Mouse (Mus musculus): Measurements from ENCODE around the gene Ankrd35. TPM values are rescaled to one million over a fixed set of nuclear protein-coding genes. Genes with fewer than 3 reads are reported as not detected.

Gene Ankrd35
- polyA plus RNA-seq, 1 experiment from 2014 or later, result 0.10 TPM

- WGBS, result 6% methylated on average over 42 of the region's 42 CpGs
Measured at GRCm38 (mm10) chr3:96707903-96708683, 38.2 kb downstream of the Ankrd35 start, which contains the start of gene Nudt17. TSS of gene Nudt17 (minus strand) at chr3:96708562.

DNA sequence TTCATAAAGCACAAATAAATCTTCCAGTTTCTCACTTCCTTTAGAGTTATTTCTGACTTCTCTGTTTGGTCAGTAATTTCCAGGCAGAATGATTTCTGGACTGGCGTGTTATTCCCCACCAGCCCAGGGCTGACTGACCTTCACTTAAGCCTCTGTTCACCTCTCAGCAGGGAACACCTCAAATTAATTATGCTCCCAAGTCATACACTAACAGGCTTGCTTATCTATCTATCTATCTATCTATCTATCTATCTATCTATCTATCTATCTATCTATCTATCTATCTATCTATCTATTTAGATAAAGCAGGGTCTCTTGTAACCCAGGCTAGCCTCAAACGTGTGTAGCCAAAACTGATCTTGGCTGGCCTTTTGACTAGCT lies 38.7 kb downstream of the Ankrd35 start:
- H3K4me3 ChIP-seq (ENCODE audit: low read depth, low read length), result no peak overlapping the region
- no peaks in the 10 kb centered on the region for H3K4me1 ChIP-seq (ENCODE audit: control insufficient read depth, insufficient read depth, low read length)
- H3K36me3 ChIP-seq (ENCODE audit: control insufficient read depth, insufficient read depth, low read length), result peaks cover 17% of the 10 kb centered on the region
- H3K9ac ChIP-seq (ENCODE audit: low read length), result no peak overlapping the region
- H3K27me3 ChIP-seq (ENCODE audit: control insufficient read depth, insufficient read depth, low read length), result no peaks in the 10 kb centered on the region; the same call in 1 of the 2 replicates
- H3K9me3 ChIP-seq (ENCODE audit: control insufficient read depth, low read length), result no peaks in the 10 kb centered on the region
- H3K4me2 ChIP-seq, result no peak overlapping the region; the same call in 1 of the 2 replicates
- DNase-seq (ENCODE audit: low spot score, missing footprints), result no peak
- no peak overlapping the region for H3K27ac ChIP-seq (ENCODE audit: low read depth, low read length)
- 51% methylated on average over 2 of the region's 2 CpGs for WGBS
- ATAC-seq (ENCODE audit: low FRiP score), result peak; percentile 41

More at GRCm38 (mm10) chr3:96707903-96708683, 38.2 kb downstream of the Ankrd35 start, which contains the start of gene Nudt17:
- H3K4me3 ChIP-seq (ENCODE audit: low read depth, low read length), result peak within 1 kb of the TSS; percentile 38
- peak within 1 kb of the TSS; percentile 71 for H3K4me2 ChIP-seq
- H3K36me3 ChIP-seq (ENCODE audit: control insufficient read depth, insufficient read depth, low read length), result peaks cover 16% of the 10 kb centered on the region; the same call in 1 of the 2 replicates
- DNase-seq (ENCODE audit: low spot score, missing footprints), result peak; percentile 99
- peak; percentile 88 for ATAC-seq (ENCODE audit: low FRiP score)
- H3K27ac ChIP-seq (ENCODE audit: low read depth, low read length), result no peak within 1 kb of the TSS
- H3K4me1 ChIP-seq (ENCODE audit: control insufficient read depth, insufficient read depth, low read length), result no peaks in the 10 kb centered on the region
- no peaks in the 10 kb centered on the region for H3K9me3 ChIP-seq (ENCODE audit: control insufficient read depth, low read length)
- no peaks in the 10 kb centered on the region; the same call in 1 of the 2 replicates for H3K27me3 ChIP-seq (ENCODE audit: control insufficient read depth, insufficient read depth, low read length)
- peak within 1 kb of the TSS; percentile 75 for H3K9ac ChIP-seq (ENCODE audit: low read length)

DNA sequence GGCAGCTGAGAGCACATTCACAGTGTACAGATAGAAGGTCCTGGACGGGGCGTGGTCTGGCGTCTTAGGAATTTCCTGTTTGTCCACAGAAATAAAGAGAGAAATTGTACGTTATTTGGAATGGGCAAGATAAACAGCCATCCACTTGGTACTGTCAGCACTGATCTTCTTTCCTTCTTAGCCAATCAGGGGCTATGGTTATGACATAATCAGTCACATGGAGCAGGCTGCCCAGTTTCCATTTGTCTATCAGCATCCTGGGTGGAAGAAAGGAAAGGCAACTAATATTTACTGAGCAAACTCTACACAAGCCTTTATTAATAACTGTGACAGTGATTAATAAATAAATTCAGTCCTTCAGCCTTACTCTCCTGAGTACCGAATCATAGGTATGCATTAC lies 44.4 kb downstream of the Ankrd35 start:
- WGBS, result 91% methylated on average over 5 of the region's 5 CpGs
- no peak overlapping the region for H3K4me2 ChIP-seq
- H3K27me3 ChIP-seq (ENCODE audit: control insufficient read depth, insufficient read depth, low read length), result no peaks in the 10 kb centered on the region
- no peak overlapping the region for H3K9ac ChIP-seq (ENCODE audit: low read length)
- no peak overlapping the region for H3K4me3 ChIP-seq (ENCODE audit: low read depth, low read length)
- H3K27ac ChIP-seq (ENCODE audit: low read depth, low read length), result no peak overlapping the region
- H3K4me1 ChIP-seq (ENCODE audit: control insufficient read depth, insufficient read depth, low read length), result no peaks in the 10 kb centered on the region
- ATAC-seq (ENCODE audit: low FRiP score) (no peak), DNase-seq (ENCODE audit: low spot score, missing footprints) (no peak)
- H3K36me3 ChIP-seq (ENCODE audit: control insufficient read depth, insufficient read depth, low read length), result peaks cover 21% of the 10 kb centered on the region
- no peaks in the 10 kb centered on the region for H3K9me3 ChIP-seq (ENCODE audit: control insufficient read depth, low read length)

DNA sequence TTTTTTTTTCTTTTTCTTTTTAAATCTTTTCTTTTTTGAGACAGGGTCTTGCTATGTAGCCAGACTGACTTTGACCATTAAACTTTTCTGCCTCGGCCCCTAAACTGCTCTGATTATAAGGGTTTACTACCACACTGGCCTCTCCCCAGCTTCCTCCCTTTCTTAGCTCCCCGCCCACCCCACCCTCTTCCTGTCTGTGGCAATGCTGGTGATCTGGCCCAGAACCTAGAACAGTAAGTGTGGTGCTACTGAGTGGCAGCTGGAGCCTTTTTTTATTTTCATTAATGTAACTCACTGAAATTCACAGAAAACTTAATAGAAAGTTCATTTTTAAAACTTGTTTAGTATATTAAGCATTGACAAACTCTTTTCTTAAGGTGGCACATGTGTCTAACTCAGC lies 45.9 kb downstream of the Ankrd35 start:
- Histone ChIP-seq H3K36me3 (ENCODE audit: control insufficient read depth, insufficient read depth, low read length) (peaks cover 21% of the 10 kb centered on the region), H3K9me3 (ENCODE audit: control insufficient read depth, low read length) (no peaks in the 10 kb centered on the region), H3K4me1 (ENCODE audit: control insufficient read depth, insufficient read depth, low read length) (no peaks in the 10 kb centered on the region), H3K4me2 (no peak overlapping the region), H3K4me3 (ENCODE audit: low read depth, low read length) (no peak overlapping the region), H3K27me3 (ENCODE audit: control insufficient read depth, insufficient read depth, low read length) (no peaks in the 10 kb centered on the region), H3K9ac (ENCODE audit: low read length) (no peak overlapping the region), H3K27ac (ENCODE audit: low read depth, low read length) (no peak overlapping the region)
- 80% methylated on average over 2 of the region's 2 CpGs for WGBS
- DNase-seq (ENCODE audit: low spot score, missing footprints), result no peak
- no peak for ATAC-seq (ENCODE audit: low FRiP score)

GRCm38 (mm10) chr3:96719173-96719572 lies 49.2 kb downstream of the Ankrd35 start:
- DNase-seq (ENCODE audit: low spot score, missing footprints) (peak; percentile 94), ATAC-seq (ENCODE audit: low FRiP score) (no peak)
- Histone ChIP-seq H3K27ac (ENCODE audit: low read depth, low read length) (no peak overlapping the region), H3K27me3 (ENCODE audit: control insufficient read depth, insufficient read depth, low read length) (no peaks in the 10 kb centered on the region), H3K9ac (ENCODE audit: low read length) (no peak overlapping the region), H3K9me3 (ENCODE audit: control insufficient read depth, low read length) (no peaks in the 10 kb centered on the region), H3K4me1 (ENCODE audit: control insufficient read depth, insufficient read depth, low read length) (no peaks in the 10 kb centered on the region), H3K36me3 (ENCODE audit: control insufficient read depth, insufficient read depth, low read length) (peaks cover 2% of the 10 kb centered on the region; the same call in 1 of the 2 replicates), H3K4me2 (no peak overlapping the region), H3K4me3 (ENCODE audit: low read depth, low read length) (no peak overlapping the region)
- 40% methylated on average over 14 of the region's 14 CpGs for WGBS

DNA sequence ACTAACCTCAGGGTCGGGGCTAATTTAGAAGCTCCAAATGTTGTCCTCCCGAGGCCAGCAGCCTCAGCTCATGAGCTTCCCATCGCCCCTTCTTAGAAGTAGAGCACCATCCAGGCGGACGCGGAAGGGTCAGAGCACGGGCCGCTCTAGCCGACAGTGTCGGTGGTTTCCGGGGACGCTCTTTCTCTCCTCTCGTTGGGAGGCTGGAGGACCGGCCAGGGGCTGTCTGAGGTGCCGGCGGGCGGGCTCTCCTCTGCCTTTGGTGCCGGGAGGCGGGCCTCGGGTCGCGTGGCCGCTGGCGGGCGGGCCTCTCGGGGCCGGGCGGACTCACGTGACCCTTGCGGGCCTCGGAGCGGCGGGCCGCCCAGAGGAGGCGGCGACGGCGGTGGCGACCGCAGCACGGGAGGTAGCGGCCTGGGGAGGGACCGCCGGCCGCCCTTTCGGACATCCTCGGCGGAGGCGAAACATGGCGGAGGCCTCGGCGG lies 57.5 kb downstream of the Ankrd35 start, which contains the start of the genes Polr3c and Rnf115:
Polr3c (minus strand) TSS at position 286 of the 485 bp plus-strand sequence.
Rnf115 (plus strand) TSS at position 322 of the 485 bp plus-strand sequence.
- Histone ChIP-seq H3K4me2 (peak within 1 kb of the TSS; percentile 73), H3K9me3 (ENCODE audit: control insufficient read depth, low read length) (no peaks in the 10 kb centered on the region), H3K9ac (ENCODE audit: low read length) (peak within 1 kb of the TSS; percentile 90), H3K4me3 (ENCODE audit: low read depth, low read length) (peak within 1 kb of the TSS; percentile 89), H3K36me3 (ENCODE audit: control insufficient read depth, insufficient read depth, low read length) (no peaks in the 10 kb centered on the region), H3K27ac (ENCODE audit: low read depth, low read length) (peak within 1 kb of the TSS; percentile 67), H3K4me1 (ENCODE audit: control insufficient read depth, insufficient read depth, low read length) (peaks cover 17% of the 10 kb centered on the region), H3K27me3 (ENCODE audit: control insufficient read depth, insufficient read depth, low read length) (no peaks in the 10 kb centered on the region)
- DNase-seq (ENCODE audit: low spot score, missing footprints) (peak; percentile 99), ATAC-seq (ENCODE audit: low FRiP score) (peak; percentile 98)
- 0% methylated on average over 47 of the region's 52 CpGs for WGBS

- peaks cover 17% of the 10 kb centered on the region for H3K4me1 ChIP-seq (ENCODE audit: control insufficient read depth, insufficient read depth, low read length)
- peak overlapping the region; percentile 89 for H3K4me3 ChIP-seq (ENCODE audit: low read depth, low read length)
- H3K27me3 ChIP-seq (ENCODE audit: control insufficient read depth, insufficient read depth, low read length), result no peaks in the 10 kb centered on the region
- no peaks in the 10 kb centered on the region for H3K9me3 ChIP-seq (ENCODE audit: control insufficient read depth, low read length)
- WGBS, result under 1% methylated on average over 42 of the region's 42 CpGs
- ATAC-seq (ENCODE audit: low FRiP score), result no peak; the same call in 1 of the 2 replicates
- H3K9ac ChIP-seq (ENCODE audit: low read length), result peak overlapping the region; percentile 90
- peak overlapping the region; percentile 73 for H3K4me2 ChIP-seq
- H3K36me3 ChIP-seq (ENCODE audit: control insufficient read depth, insufficient read depth, low read length), result no peaks in the 10 kb centered on the region
- peak overlapping the region; percentile 67 for H3K27ac ChIP-seq (ENCODE audit: low read depth, low read length)
- DNase-seq (ENCODE audit: low spot score, missing footprints), result peak; percentile 95
Measured at GRCm38 (mm10) chr3:96727828-96728633, 58.1 kb downstream of the Ankrd35 start.

DNA sequence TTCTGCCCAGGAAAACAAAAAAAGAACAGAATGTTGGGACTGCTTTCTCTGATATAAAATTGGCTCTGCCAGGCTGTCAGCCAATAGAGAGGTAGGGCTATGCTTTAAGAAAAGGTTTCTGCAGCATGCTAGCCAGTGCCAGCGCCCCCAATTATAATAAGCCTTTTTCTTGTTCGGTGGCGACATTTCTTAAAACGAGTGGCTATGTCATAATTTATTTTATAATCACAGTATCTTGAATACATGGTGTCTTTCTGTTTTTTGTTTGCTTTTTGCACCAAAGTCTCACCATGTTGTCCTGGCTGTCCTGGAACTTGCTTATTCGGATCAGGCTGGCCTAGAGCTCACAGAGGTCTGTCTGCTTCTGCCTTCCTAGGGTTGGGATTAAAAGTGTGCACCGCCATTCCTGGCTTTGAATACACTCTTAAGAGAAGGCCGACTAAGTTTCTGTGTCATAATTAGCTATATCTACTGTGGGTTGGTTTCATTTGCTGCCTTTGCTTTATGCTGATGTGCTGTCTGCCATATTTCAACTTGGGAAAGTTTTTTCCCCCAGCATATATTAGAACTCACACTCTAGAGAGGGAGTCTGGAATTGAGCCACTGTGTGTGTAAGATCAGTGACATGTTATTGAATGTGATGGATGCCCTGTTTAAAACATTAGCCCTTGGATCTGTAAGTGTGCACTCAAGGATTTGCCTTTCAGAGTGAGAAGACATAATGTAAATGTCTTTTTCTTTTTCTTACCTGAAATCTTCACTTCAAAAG lies 58.9 kb downstream of the Ankrd35 start:
- Histone ChIP-seq H3K4me3 (ENCODE audit: low read depth, low read length) (peak overlapping the region; percentile 89), H3K9me3 (ENCODE audit: control insufficient read depth, low read length) (no peaks in the 10 kb centered on the region), H3K27me3 (ENCODE audit: control insufficient read depth, insufficient read depth, low read length) (no peaks in the 10 kb centered on the region), H3K4me2 (peak overlapping the region; percentile 73), H3K9ac (ENCODE audit: low read length) (peak overlapping the region; percentile 90), H3K27ac (ENCODE audit: low read depth, low read length) (no peak overlapping the region), H3K4me1 (ENCODE audit: control insufficient read depth, insufficient read depth, low read length) (peaks cover 17% of the 10 kb centered on the region), H3K36me3 (ENCODE audit: control insufficient read depth, insufficient read depth, low read length) (no peaks in the 10 kb centered on the region)
- DNase-seq (ENCODE audit: low spot score, missing footprints), result no peak
- ATAC-seq (ENCODE audit: low FRiP score), result no peak
- 51% methylated on average over 7 of the region's 7 CpGs for WGBS
